Mouse (Mus musculus) heart, postnatal 0 days (tissue): Measurements from ENCODE around the gene Zan.

Source experiments
- CTCF ChIP-seq: IDR thresholded peaks from 2 replicates; pipeline ENCODE4 v1.5.1; 2016; ENCODE audit warnings: antibody characterized with exemption, control low read depth, low read depth
- EP300 ChIP-seq: IDR thresholded peaks from 2 replicates; pipeline ENCODE4 v1.6.1; 2016; ENCODE audit warnings: antibody characterized with exemption, low read depth

GRCm38 (mm10) chr5:137472252-137472904, 4.5 kb downstream of the Zan start:
- no peak for TF ChIP-seq CTCF
- TF ChIP-seq EP300 = no peak
